Mouse (Mus musculus): ENCODE measurements around the gene Cluh. TPM values are rescaled to one million over a fixed set of nuclear protein-coding genes. Genes with fewer than 3 reads are reported as not detected.

Gene Cluh
- total RNA-seq, 2 experiments from 2014 or later, result 5.3 to 5.4 TPM

DNA sequence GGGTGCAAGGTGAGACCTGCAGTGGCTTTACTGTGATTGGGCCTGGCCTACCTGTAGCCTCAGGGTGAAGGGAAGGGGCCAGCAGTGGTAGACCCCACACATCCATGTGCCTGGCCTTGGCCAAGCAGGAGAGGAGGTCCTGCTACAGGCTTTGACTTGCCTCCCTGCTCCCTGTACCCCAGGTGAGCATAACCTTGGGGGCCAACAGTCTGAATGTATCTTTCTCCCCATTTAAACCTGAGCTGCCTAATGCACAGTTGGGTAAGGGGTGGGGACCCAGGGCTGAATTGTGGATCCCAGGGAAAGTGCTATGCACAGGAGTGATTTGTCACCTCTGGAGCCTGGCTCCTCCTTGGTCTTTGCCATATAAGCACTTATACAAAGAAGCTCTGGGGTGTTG is 20.9 kb downstream of the Cluh start:
- no peak for ATAC-seq (replicated peaks; ENCODE audit: low FRiP score, poor library complexity, severe bottlenecking)

DNA sequence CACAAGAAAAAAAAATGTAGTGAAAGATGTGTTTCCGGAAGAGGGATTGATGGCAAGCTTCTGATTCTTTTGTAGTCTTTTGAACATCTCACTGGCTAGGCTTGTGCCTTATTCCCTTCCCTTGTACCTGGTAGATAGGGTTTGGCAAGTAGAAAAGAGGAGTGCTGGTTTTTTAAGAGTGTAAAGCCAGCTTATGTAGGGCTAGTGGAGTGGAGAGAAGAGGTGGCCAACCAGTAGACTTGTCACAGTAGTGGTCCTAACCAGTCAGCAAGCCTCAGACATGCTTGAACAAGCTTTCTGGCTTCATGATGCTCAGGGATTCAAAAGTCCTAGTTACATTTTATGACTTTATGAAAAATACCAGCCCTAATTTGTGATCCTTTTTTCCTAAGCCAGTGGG is 21.7 kb downstream of the Cluh start:
- ATAC-seq (replicated peaks; ENCODE audit: low FRiP score, poor library complexity, severe bottlenecking), result no peak

DNA sequence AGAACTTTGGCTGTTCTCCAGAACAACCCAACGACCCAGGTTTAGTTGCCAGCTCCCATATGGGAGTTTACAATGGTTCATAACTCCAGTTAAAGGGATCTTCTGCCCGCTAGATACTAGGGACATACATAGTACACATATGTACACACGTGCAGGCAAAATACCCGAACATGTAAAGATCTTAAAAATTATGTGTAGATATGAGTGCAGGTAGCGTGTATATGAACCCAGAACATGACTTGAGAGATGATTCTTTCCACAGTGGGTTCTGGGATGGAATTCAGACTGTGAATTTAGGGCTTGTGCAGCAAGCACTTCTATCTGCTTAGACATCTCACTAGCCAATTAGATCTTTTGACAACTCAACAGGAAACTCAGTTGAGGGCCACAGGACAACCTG is 22.5 kb downstream of the Cluh start:
- ATAC-seq (replicated peaks; ENCODE audit: low FRiP score, poor library complexity, severe bottlenecking), result no peak

DNA sequence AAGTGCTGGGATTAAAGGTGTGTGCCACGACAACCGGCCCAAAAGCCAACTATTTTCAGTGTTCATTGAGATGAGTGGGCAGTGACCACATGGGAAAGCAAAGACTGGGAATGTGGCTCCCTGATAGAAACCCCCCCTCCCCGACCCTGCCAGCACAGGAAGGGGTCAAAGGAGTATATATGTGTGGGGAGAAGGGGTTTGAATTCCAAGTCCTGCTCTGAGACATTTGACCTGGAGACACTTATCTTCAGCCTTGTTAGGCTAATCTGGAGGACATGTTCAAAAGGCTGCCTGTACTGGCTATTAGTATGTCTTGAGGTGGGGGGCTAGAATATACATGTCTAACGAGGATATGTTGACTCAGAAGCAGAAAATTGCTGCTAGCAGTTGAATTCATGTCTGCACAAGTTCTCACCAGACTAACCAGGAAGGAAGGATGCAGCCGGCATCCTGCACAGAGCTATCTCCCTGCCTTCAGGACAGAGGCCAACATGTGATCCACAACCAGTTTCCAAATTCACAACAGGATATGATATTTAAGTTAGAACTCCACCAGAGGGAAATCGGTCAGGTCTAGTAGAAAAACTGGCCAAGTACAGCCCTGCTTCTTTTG is 23.7 kb downstream of the Cluh start:
- ATAC-seq (replicated peaks; ENCODE audit: low FRiP score, poor library complexity, severe bottlenecking), result no peak

DNA sequence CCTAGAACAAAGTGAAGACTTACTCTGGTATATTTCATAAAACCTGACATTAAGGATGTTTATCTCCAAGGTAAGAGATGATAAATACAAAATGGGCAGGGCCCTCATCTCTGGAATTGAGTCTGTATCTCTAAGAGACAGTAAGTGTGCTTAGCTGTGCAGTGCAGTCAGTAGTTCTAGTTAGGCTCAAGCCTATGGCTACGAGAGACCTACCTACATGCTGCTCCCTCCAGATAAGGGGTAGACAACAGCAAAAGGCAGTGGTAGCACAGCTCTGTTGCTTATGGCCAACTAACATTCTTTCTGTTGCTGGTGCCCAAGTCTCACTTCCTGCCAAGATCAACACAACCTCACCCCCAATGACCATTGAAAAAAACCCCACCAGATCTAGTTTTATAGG is 24.3 kb downstream of the Cluh start:
- peak; percentile 64 for ATAC-seq (replicated peaks; ENCODE audit: low FRiP score, poor library complexity, severe bottlenecking)

DNA sequence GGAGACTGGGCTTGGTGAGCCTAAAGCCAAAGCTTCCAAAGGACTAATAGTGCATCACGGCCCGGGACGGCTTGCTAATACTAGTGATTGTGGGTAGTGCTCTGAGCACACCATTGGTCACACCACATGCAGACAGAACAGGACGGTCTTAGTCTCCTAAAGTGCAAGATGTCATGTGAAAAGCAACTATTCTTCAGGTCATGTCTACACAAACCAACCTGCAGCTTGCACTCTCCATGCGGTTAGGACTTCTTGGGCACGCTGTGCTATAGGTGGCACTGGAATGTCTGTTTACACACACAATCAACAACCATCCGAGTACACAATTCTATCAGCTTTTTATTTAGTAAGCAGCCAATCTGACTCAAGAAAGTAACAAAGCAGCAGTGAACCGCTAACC is 25.4 kb downstream of the Cluh start:
- ATAC-seq (replicated peaks; ENCODE audit: low FRiP score, poor library complexity, severe bottlenecking), result no peak

DNA sequence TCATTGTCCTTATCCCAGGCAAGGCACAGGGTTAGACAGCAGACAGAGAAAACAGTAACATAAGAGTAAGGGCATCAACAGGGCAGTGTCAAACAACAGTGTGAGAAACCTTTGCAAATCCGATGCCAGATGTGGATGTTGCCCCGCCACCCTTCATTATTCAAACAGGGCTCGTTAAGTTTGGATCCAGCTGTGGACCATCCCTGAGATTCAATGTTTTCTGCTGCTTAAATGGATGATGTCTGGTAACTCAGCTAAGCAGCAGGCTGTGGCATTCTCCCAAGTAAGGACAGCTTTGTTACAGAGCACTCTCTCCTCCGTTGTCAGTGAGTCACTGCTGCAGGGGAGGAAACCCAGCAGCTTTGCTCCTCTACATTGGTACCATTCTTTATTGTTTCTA is 25.9 kb downstream of the Cluh start:
- ATAC-seq (replicated peaks; ENCODE audit: low FRiP score, poor library complexity, severe bottlenecking), result no peak

DNA sequence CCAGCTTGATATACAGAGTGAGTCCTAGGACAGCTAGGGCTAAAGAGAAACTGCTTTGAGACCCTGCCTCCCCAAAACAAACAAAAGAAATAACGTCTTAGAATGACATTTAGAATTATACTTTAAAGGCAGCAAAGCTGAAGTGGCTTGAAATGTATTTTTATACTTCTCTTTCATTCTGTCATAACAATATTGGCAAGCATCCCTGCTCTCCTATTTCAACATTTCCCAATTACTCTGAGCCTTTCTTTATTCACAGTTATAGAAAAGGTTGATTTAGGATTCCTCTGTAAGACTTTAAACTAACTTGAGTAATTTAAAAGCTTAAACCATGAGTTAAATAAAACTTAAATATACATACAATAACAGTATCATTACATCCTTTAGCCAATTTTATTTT is 42.9 kb downstream of the Cluh start:
- ATAC-seq (replicated peaks; ENCODE audit: low FRiP score, poor library complexity, severe bottlenecking), result no peak

DNA sequence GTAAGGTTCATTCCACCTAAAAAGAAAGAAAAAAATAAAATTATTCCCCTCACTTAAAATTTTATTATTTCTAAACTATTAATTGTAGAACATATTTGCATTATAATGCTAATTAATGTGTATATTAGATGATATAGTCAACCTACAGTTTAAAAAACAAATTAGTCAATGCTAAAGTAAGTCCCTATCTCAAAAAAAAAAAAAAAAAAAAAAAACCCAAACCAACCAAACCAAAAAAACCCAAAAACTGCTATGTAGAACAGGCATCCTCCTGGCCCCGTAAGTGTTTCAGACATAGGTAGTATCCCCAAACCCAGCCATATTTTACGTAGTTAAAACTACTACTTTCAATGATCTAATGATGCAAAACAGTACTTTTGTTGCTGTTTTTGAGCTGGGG is 50.2 kb downstream of the Cluh start:
- no peak for ATAC-seq (replicated peaks; ENCODE audit: low FRiP score, poor library complexity, severe bottlenecking)

DNA sequence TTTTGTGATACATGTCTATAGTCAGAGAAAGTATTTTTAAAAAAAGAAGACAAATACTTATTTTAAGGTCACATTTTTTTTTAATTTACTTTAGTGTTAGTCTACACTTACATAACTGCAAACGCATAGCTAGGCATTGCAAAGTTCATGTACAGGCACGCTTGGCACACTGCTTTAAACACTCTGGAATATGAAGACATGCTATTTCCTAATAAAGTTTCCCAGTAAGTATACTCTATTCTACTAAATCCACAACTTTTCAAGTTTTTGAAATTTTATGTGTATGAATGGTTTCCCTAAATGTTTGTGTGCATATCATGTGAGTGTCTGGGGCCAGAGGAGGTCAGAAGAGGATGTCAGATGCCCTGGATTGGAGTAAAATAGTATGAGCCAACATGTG is 54.8 kb downstream of the Cluh start:
- ATAC-seq (replicated peaks; ENCODE audit: low FRiP score, poor library complexity, severe bottlenecking), result no peak

DNA sequence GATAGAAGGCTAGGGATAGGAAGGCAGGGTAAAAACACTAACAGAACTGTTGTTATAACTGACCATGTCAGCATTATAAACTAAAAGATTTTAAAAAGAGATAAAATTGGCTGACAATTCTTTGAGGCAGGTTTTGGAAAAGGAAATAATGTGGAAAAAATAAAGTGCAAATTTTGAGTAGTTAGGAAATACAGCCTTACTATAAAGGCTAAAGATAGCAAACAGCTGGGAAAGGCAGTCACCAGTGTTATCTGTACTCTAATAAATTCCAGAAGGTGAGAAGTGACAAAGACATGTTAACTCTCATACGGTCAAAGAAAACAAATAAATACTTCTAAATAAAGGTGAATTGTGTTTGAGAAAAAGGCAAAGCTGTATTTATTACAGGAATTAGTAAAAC is 59.5 kb downstream of the Cluh start:
- no peak for ATAC-seq (replicated peaks; ENCODE audit: low FRiP score, poor library complexity, severe bottlenecking)

DNA sequence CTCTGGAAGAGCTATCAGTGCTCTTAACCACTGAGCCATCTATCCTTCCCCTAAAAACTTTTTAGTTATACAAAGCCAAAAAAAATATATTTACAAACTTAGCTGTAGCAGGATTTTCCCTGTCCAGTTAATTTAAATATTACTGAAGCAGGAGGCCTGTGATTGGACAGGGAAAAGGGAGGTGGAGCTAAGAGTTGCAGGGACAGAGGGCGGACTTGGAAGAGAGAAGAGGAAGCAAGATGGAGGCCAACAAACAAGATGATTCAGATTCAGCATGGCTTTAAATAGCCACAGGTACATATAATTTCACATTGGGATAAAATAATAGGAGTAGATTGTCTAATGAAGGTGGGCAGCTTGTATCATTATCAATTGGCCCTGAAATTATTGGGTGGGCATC is 61.4 kb downstream of the Cluh start:
- no peak for ATAC-seq (replicated peaks; ENCODE audit: low FRiP score, poor library complexity, severe bottlenecking)

DNA sequence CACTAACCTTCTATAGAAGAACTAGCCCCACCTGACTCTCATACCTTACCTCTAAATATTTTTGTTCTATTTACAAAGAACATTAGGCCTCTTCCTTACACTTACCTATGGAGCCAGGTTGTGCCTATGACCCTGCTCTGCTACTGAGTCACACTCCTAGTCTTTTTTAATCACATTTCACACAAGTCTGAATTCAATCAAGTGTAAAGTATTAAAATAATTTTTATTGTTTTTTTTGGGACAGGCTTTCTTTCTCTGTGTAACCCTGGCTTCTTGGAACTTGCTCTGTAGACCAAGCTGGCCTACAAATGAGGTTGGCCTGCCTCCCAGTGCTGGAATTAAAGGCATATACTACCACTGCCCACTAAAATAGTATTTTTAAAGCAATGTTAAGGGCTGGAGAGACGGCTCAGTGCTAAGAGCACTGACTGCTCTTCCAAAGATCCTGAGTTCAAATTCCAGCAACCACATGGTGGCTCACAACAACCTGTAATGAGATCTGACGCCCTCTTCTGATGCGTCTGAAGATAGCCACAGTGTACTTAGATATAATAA is 66.8 kb downstream of the Cluh start:
- no peak for ATAC-seq (replicated peaks; ENCODE audit: low FRiP score, poor library complexity, severe bottlenecking)

Other genes starting within 250 kb of the Cluh start
- 1.3 and 3.6 TPM in 2 replicates for gene Rap1gap2, start 38.6 kb upstream of the Cluh start, total RNA-seq (2015; ENCODE audit: low replicate concordance)
- 1.2 and 3.0 TPM in 2 replicates for gene Rap1gap2, start 38.6 kb upstream of the Cluh start, total RNA-seq (2017; ENCODE audit: low replicate concordance)
- gene Ccdc92b, start 29.9 kb upstream of the Cluh start, total RNA-seq (2015; ENCODE audit: low replicate concordance), result 11.9 and 21.0 TPM in 2 replicates
- 9.5 and 14.0 TPM in 2 replicates for gene Ccdc92b, start 29.9 kb upstream of the Cluh start, total RNA-seq (2017; ENCODE audit: low replicate concordance)
- 71.7 and 86.5 TPM in 2 replicates for gene Pafah1b1, start 75.2 kb downstream of the Cluh start, total RNA-seq (2015; ENCODE audit: low replicate concordance)
- gene Pafah1b1, start 75.2 kb downstream of the Cluh start, total RNA-seq (2017; ENCODE audit: low replicate concordance), result 70.0 and 99.2 TPM in 2 replicates
- 2.5 and 5.0 TPM in 2 replicates for gene Mettl16, start 121.3 kb downstream of the Cluh start, total RNA-seq (2015; ENCODE audit: low replicate concordance)
- gene Mettl16, start 121.3 kb downstream of the Cluh start, total RNA-seq (2017; ENCODE audit: low replicate concordance), result 3.1 and 5.4 TPM in 2 replicates
- 3.8 and 5.4 TPM in 2 replicates for gene Mnt, start 181.4 kb downstream of the Cluh start, total RNA-seq (2015; ENCODE audit: low replicate concordance)
- gene Mnt, start 181.4 kb downstream of the Cluh start, total RNA-seq (2017; ENCODE audit: low replicate concordance), result 1.4 and 3.5 TPM in 2 replicates
- gene Sgsm2, start 247.6 kb downstream of the Cluh start, total RNA-seq (2015; ENCODE audit: low replicate concordance), result 0.84 and 1.1 TPM in 2 replicates
- 0.13 and 0.76 TPM in 2 replicates for gene Sgsm2, start 247.6 kb downstream of the Cluh start, total RNA-seq (2017; ENCODE audit: low replicate concordance)
- gene Tsr1, start 248.6 kb downstream of the Cluh start, total RNA-seq (2015; ENCODE audit: low replicate concordance), result 4.7 and 11.7 TPM in 2 replicates
- 8.1 and 11.7 TPM in 2 replicates for gene Tsr1, start 248.6 kb downstream of the Cluh start, total RNA-seq (2017; ENCODE audit: low replicate concordance)

Measured in erythroid progenitor cell, adult 5-6 weeks (primary cell).